Mouse (Mus musculus): ENCODE measurements around the gene Aldob. TPM values are rescaled to one million over a fixed set of nuclear protein-coding genes. Genes with fewer than 3 reads are reported as not detected.
"Not testable (repeated sequence)": the region's sequence is repeated elsewhere in the genome, so short reads cannot be mapped to it uniquely, and the experiment has no call there.

The Aldob gene
- total RNA-seq, 2 experiments from 2014 or later: 0.35 to 5.2 TPM

DNA sequence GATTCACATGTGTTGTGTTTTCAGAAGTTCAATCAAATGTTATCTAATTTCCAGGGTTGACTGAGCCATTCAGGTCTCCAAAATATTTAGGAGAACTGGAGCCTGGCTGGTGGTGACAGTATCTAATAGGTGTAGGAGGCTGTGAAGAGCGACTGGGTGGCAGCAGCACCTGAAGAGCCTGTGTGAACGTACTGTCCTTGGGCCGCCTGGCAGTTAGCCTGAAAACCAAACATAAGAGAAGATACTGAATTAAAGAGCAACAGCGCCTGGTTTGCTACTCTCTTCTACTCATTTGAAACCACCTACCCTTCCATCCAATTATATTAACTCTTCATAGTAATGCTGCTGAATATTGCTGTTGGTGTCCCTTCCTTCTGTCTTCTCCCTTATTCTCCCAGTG, 12.7 kb downstream of the Aldob start:
- no peak for DNase-seq (ENCODE audit: low spot score in 2 of 2)

DNA sequence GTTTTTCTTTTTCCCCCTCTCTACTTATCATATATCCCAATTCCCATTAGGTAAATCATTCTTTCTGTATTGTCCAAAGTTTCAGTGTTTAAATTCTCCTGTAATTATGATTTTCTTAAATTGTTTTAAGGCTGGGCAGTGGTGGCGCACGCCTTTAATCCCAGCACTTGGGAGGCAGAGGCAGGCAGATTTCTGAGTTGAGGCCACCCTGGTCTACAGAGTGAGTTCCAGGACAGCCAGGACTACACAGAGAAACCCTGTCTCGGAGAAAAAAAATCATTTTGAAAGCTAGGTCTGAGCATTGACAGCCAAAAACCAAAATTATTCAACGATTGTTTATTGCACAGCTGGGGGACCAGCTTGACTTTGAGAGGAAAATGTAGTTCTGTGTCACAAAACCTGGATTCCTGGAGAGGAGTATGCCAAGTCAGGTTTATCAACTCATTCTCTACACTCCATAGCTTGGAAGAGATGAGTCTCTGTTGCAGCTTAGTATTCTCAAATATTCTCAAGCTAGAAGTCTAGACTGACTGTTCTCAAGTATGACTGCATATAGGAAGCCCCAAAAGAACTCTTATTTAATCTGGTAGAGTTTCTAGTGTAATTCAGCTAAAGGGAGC, 13.6 kb downstream of the Aldob start:
- DNase-seq (ENCODE audit: low spot score in 2 of 2): no peak

DNA sequence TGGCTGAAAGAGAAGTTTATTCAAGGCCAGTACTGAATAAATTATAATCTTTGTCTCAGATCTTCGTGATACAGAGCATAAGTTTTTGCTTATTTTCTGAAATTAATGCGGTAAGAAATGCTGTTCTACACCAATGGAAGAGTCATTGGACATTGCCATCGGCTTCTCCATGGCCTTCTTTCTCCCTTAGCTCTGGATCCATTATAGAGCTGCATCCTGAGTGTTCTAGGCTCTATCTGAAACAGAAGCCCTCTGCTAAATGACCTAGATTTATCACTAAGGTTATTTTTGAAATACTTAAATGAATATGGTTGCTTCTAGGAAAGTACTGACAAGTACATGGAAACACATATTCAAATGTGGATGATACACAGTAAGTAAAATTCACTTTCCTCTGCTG, 14.3 kb downstream of the Aldob start:
- DNase-seq (ENCODE audit: low spot score in 2 of 2): no peak

GRCm38 (mm10) chr4:49522576-49522975, 26.8 kb downstream of the Aldob start:
- DNase-seq (ENCODE audit: low spot score in 2 of 2): no peak

DNA sequence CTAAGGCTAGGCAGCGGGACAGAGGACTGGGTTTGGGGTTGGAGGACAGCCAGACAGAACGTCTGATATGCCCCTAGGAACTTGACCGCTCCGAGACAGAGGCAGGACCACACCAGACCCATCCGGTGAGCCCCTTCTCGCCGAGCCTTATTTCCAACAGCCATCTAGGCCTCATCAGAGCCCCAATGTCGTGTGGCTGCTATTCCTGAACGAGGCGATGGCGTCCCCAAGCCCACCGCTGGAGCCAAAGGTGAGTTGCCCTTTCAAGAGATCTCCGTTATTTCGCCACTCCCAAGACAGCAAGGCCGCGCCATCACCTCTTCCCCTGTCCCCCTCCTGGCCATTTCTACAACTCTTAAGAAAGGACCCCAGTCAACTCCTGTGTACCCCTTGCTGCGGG, 28.0 kb downstream of the Aldob start:
- no peak for DNase-seq (ENCODE audit: low spot score in 2 of 2)

DNA sequence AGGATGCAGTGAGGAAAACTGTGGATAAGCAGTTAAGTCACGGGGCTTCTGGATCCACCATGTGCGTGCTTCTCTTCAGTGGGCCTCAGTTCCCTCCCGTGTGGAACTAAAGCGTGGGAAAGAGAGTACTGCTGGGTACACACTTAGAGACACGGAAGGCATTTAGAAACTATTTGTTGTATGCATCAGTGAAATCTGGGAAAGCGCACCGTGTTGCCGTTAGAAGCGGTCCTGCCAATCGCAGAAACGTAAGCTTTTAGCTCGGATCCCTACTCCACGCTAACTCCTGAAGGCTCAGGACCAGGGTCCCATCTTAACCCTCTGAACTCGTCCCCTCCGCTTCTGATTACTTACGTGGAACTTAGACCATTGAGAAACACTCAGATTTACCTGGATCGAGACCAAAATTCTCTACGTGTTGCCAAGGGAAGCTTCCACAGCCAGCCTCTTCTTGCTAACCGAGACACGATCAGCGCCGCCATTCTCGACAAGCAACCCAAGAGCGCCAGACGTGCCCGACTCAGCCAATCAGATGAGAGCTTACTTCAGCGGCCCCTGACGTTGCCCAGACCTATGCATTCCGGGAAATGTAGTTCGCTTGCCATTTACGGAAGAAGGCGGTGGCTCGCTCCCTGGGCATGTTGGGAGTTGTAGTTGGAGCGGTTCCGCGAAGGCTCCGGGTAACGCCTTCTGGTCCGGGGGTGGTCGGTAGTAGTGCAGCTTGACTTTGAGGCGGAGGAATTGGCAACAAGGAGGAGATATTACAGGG, 28.6 kb downstream of the Aldob start, which contains the start of the genes Mrpl50 and Zfp189:
Gene Mrpl50, minus strand, starts transcription at position 522 of the 769 bp plus-strand sequence.
Gene Zfp189, plus strand, starts transcription at position 605 of the 769 bp plus-strand sequence.
- DNase-seq (ENCODE audit: low spot score in 2 of 2): peak; percentile 78 to 82

GRCm38 (mm10) chr4:49519476-49519875, 29.9 kb downstream of the Aldob start:
- no peak for DNase-seq (ENCODE audit: low spot score in 2 of 2)

DNA sequence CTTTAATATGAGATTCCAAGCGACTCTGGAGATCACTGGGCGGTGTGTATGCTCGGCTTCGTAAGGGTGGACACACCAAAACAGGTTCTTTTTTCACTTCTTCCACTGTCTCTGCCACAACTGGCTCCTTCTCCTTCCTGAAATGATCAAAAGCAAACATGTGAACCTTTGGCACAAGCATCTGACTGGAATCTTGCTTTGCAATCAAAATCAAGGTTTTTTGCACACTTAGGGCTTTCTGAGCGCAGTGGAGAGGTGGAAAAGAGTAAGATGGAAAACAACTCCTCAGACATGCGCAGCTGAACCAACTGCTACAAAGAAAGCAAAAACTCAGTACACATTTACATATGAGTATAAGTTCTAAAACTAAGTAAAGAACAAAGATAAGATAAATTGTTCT, 34.9 kb downstream of the Aldob start:
- DNase-seq (ENCODE audit: low spot score in 2 of 2): no peak

DNA sequence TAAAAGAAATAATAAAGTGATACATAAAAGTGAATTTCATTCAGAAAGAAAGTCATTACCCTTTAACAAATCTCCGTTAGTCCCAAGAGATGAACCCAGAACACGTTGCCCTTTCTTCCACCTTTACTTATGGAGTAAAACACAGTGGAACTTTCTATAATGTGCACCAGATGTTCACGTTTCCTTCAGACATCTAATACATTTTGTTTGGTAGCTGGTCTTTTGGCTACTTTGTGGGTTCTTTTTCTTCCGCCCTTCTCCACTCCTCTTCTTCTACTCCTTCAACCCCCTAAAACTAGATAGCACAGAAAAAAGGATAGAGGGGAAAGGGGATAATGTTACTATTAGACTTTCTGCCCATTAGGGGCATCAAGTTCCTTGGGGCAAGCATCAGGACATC, 36.7 kb downstream of the Aldob start:
- DNase-seq (ENCODE audit: low spot score in 2 of 2): no peak

- DNase-seq (ENCODE audit: low spot score in 2 of 2): not testable (repeated sequence)
Measured at GRCm38 (mm10) chr4:49510236-49510835, 39.0 kb downstream of the Aldob start.

- DNase-seq (ENCODE audit: low spot score in 2 of 2): no peak
Measured at GRCm38 (mm10) chr4:49509183-49509582, 40.2 kb downstream of the Aldob start.

DNA sequence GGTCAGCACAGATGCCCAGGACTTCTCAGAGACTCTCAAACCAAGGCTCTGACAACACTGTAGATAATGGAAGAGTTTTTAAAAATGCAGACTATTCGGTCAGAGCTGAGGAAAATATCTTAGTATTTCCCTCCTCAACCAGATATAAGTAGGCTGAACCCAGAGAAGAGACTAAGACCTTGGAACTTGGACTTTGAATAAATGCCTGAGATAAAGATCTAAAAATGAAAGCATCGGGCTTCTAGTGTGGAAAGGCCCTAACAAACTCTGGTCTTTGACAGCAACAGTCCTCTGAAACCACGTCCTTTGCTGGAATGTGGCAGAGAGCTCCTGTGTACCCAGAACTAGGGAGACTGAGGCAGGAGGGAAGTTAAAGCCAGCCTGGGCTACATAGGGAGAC, 43.0 kb downstream of the Aldob start, which contains the start of gene Baat:
Gene Baat, minus strand, starts transcription at position 172 of the 400 bp plus-strand sequence.
- DNase-seq (ENCODE audit: low spot score in 2 of 2): no peak

- no peak for DNase-seq (ENCODE audit: low spot score in 2 of 2)
Measured at GRCm38 (mm10) chr4:49503563-49503962, 45.8 kb downstream of the Aldob start.

Other genes starting within 250 kb of the Aldob start
- gene Acnat2, start 141.4 kb downstream of the Aldob start, total RNA-seq (2021): under 1 TPM; 0.51 to 0.83 TPM
- 1 to 10 TPM; 1.1 TPM for gene Acnat1, start 75.6 kb downstream of the Aldob start, total RNA-seq (2021)
- gene Baat, start 43.0 kb downstream of the Aldob start, total RNA-seq (2021): under 1 TPM in 1 of 2 experiments, not detected in 1; 0.30 TPM
- 10 to 100 TPM; 43.7 to 53.0 TPM for gene Mrpl50, start 28.5 kb downstream of the Aldob start, total RNA-seq (2021)
- 1 to 10 TPM; 6.9 TPM for gene Zfp189, start 28.4 kb downstream of the Aldob start, total RNA-seq (2021)
- 10 to 100 TPM; 12.0 to 20.9 TPM for gene Tmem246, start 48.3 kb upstream of the Aldob start, total RNA-seq (2021)
- 10 to 100 TPM; 48.2 to 51.0 TPM for gene Rnf20, start 82.5 kb upstream of the Aldob start, total RNA-seq (2021)
- not detected for gene Ppp3r2, start 132.5 kb upstream of the Aldob start, total RNA-seq (2021)

Measured in adrenal gland, adult 18-20 months (tissue).